Mouse (Mus musculus) forebrain, postnatal 0 days (tissue): Measurements from ENCODE around the gene Gm14597. TPM values are rescaled to one million over a fixed set of nuclear protein-coding genes. Genes with fewer than 3 reads are reported as not detected.
A peak's percentile ranks its signal among the peaks of the same experiment; 100 is the strongest.
"Not testable (repeated sequence)": the region's sequence is repeated elsewhere in the genome, so short reads cannot be mapped to it uniquely, and the experiment has no call there.

Source experiments
- ATAC-seq: fragments of 200-750 bp; cut with Nextera tagmentation; 2 replicates; pipeline ENCODE4 v1.8.0; 2017; ENCODE audit warnings: mild to moderate bottlenecking, moderate library complexity
- DNase-seq: peaks from one replicate; pipeline ENCODE4 v3.0.0-alpha.2; 2015
- H3K27ac ChIP-seq: fragments of 300-500 bp; sonication (generic); 2 replicates; pipeline ENCODE4 v1.5.1; 2014; ENCODE audit warnings: low read depth, mild to moderate bottlenecking, antibody characterized with exemption, low read length, moderate library complexity, mixed read lengths
- H3K27me3 ChIP-seq: fragments of 300-500 bp; sonication (generic); 2 replicates; pipeline ENCODE4 v1.6.1; 2014; ENCODE audit warnings: mild to moderate bottlenecking, low read length, mixed read lengths; ENCODE audit not compliant: insufficient read depth
- H3K36me3 ChIP-seq: fragments of 300-500 bp; sonication (generic); 2 replicates; pipeline ENCODE4 v1.6.1; 2014; ENCODE audit warnings: mild to moderate bottlenecking, moderate library complexity; ENCODE audit not compliant: insufficient read depth
- H3K4me1 ChIP-seq: fragments of 300-500 bp; sonication (generic); 2 replicates; pipeline ENCODE4 v1.6.1; 2014; ENCODE audit warnings: antibody characterized with exemption; ENCODE audit not compliant: insufficient read depth
- H3K4me2 ChIP-seq: fragments of 300-500 bp; sonication (generic); 2 replicates; pipeline ENCODE4 v1.6.1; 2014; ENCODE audit warnings: low read depth, mild to moderate bottlenecking, moderate library complexity
- H3K4me3 ChIP-seq: fragments of 300-500 bp; sonication (generic); 2 replicates; pipeline ENCODE4 v1.5.1; 2014; ENCODE audit warnings: low read depth, low read length, mixed read lengths
- H3K9ac ChIP-seq: fragments of 300-500 bp; sonication (generic); 2 replicates; pipeline ENCODE4 v1.6.1; 2014; ENCODE audit warnings: mild to moderate bottlenecking
- H3K9me3 ChIP-seq: fragments of 300-500 bp; sonication (generic); 2 replicates; pipeline ENCODE4 v1.6.1; 2016; ENCODE audit warnings: low read length
- CTCF ChIP-seq: sonication (generic); IDR thresholded peaks from 2 replicates; pipeline ENCODE4 v1.5.1; 2016; ENCODE audit warnings: antibody characterized with exemption, control low read depth, low read depth
- WGBS: fragments of 180-500 bp; shearing (Covaris S2); extraction: QIAGEN DNeasy Blood & Tissue Kit; methylation state at CpG from one replicate; pipeline ENCODE4 v1.1.7; 2014; 5-methylcytosine and 5-hydroxymethylcytosine counted together
- polyA plus RNA-seq: library from polyadenylated mRNA; unstranded; fragments of >200 nt; fragmentation: Nextera tagmentation; extraction: Ambion mirVana; gene quantifications from 2 replicates; pipeline ENCODE4 v1.2.1, GENCODE M21; 2015
- total RNA-seq: library from RNA; depleted of rRNA; stranded (reverse); fragments of >200 nt; gene quantifications from 2 replicates; pipeline ENCODE4 v1.2.3, GENCODE M21; 2014

Gm14597 gene
- total and polyA plus RNA-seq, 2 experiments from 2014 or later, result 0.41 to 0.71 TPM

DNA sequence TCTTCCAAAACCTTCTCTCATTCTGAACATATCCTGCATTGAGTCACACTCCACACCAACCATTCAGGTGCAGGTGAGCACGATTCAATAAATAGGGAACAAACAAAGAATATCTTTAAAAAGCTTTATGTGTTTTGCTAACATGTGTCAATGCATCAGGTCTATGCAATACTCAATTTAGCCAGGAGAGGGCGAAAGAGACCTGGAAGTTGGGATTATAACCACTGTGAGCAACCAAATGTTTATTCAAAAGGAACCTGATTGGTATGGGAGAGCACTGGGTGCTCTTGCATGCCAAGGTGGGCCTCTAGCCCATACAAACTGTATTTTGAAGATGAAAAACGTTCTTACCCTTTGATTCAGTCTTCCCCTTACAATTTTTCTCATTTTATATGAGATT, 1.8 kb upstream of the Gm14597 start:
- H3K4me3 ChIP-seq, result no peak overlapping the region
- no peak overlapping the region for H3K4me2 ChIP-seq
- ATAC-seq (peak; percentile 17; the same call in 1 of the 2 replicates), DNase-seq (peak; percentile 86)
- H3K27ac ChIP-seq, result no peak overlapping the region
- no peaks in the 10 kb centered on the region for H3K4me1 ChIP-seq
- no peaks in the 10 kb centered on the region for H3K27me3 ChIP-seq
- peak; percentile 77 for TF ChIP-seq CTCF
- no peak overlapping the region for H3K9ac ChIP-seq
- WGBS, result 5% methylated on average over 3 of the region's 3 CpGs
- no peaks in the 10 kb centered on the region for H3K9me3 ChIP-seq
- no peaks in the 10 kb centered on the region for H3K36me3 ChIP-seq

DNA sequence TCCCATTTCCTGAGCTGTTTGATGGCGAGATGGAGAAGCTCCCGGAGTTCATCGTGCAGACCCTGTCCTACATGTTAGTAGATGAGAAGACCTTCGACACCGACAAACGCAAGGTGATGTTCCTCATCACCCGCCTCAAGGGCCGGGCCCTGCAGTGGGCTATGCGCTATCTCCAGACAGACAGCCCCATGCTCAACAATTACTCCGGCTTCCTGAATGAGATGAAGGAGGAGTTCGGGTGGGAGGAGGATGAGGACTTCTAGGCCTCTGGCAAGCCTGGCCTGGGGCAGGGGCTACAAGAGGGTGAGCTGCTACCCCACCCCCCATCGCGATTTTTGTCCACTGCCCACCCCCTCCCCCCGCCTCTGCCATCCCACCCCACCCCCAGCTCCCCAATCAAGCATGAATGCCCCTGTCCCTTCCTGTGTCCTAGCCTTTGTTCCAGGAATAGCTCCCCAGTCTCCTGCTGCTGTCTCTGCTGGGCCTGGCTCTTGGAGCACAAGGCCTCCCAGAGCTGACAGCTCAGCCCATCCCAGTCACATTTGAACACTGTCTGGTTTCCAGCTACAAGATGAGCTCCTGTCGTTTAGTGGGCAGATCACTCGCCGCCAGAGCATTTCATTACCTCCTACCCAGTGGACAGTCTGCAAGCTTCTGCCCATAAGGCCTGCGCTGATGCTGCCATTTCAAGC, 511 bp downstream of the Gm14597 start:
- 35% methylated on average over 18 of the region's 18 CpGs for WGBS

GRCm38 (mm10) chrX:53607242-53608121, 1.3 kb downstream of the Gm14597 start, which contains the start of gene Rtl8c:
Rtl8c (plus strand) TSS chrX:53608032.
- WGBS, result 31% methylated on average over 20 of the region's 20 CpGs
- H3K4me3 ChIP-seq, result peak within 1 kb of the TSS; percentile 45
- DNase-seq (peak; percentile 83), ATAC-seq (peak; percentile 96)
- peak within 1 kb of the TSS; percentile 51 for H3K4me2 ChIP-seq
- TF ChIP-seq CTCF, result peak; percentile 36; the same call in 1 of the 2 replicates
- no peaks in the 10 kb centered on the region for H3K36me3 ChIP-seq
- H3K9ac ChIP-seq, result peak within 1 kb of the TSS; percentile 63
- H3K4me1 ChIP-seq, result no peaks in the 10 kb centered on the region
- no peaks in the 10 kb centered on the region for H3K27me3 ChIP-seq
- H3K27ac ChIP-seq, result peak within 1 kb of the TSS; percentile 79
- no peaks in the 10 kb centered on the region for H3K9me3 ChIP-seq

More for the DNA sequence above, 511 bp downstream of the Gm14597 start:
- Histone ChIP-seq H3K4me2 (peak overlapping the region; percentile 51), H3K4me1 (no peaks in the 10 kb centered on the region), H3K27ac (peak overlapping the region; percentile 79), H3K36me3 (no peaks in the 10 kb centered on the region), H3K27me3 (no peaks in the 10 kb centered on the region), H3K9ac (peak overlapping the region; percentile 63), H3K9me3 (no peaks in the 10 kb centered on the region), H3K4me3 (peak overlapping the region; percentile 45)
- TF ChIP-seq CTCF, result no peak
- ATAC-seq (peak; percentile 38), DNase-seq (peak; percentile 38)

DNA sequence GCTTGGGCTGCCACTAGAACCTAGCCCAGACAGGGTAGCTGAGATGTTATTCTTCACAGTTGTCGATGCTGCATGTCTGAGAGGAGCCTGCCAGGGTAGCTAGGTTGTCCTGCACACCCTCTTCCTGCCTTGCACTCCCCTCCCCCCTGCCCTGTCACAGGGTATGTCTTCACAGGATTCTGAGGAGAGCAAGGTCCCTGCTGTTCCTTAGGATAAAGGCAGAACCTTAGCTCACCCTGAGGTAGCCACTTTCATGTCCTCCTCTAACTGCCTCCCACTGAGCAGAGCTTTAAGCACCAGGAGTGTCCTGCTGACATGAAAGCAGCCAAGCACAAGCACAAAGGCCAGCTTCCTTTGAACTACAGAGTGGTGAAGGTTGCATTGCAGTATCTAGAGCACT, 2.6 kb downstream of the Gm14597 start:
- not testable (repeated sequence) for H3K9me3 ChIP-seq, H3K4me3 ChIP-seq, H3K27me3 ChIP-seq, H3K9ac ChIP-seq, H3K4me1 ChIP-seq, H3K4me2 ChIP-seq, ATAC-seq, H3K36me3 ChIP-seq, DNase-seq, H3K27ac ChIP-seq
- WGBS, result 27% methylated on average over 1 of the region's 1 CpGs

DNA sequence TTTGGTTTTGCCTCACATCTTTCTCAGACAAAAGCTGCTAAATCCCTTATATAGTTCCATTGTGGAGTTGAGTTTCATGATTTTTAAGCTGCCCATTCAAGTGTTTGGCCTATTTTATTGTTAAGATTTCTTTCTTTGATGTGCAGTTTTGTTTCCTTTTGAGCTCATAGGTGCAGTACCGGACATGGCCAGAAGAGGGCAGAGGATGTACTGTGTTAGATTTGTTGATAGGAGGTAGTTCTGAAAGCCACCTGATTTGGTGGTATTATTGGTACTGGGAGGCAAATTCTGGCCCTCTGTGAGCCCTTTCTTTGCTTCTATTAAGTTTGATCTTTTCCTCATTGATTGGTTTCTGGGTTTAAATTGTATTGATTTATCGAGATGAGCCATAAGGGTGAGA, 8.8 kb downstream of the Gm14597 start:
- not testable (repeated sequence) for H3K36me3 ChIP-seq, ATAC-seq, H3K9me3 ChIP-seq, H3K9ac ChIP-seq, H3K4me3 ChIP-seq, H3K27me3 ChIP-seq, H3K27ac ChIP-seq, H3K4me2 ChIP-seq, H3K4me1 ChIP-seq
- peak; percentile 47 for TF ChIP-seq CTCF
- 17% methylated on average over 1 of the region's 2 CpGs for WGBS
- DNase-seq, result peak; percentile 16

DNA sequence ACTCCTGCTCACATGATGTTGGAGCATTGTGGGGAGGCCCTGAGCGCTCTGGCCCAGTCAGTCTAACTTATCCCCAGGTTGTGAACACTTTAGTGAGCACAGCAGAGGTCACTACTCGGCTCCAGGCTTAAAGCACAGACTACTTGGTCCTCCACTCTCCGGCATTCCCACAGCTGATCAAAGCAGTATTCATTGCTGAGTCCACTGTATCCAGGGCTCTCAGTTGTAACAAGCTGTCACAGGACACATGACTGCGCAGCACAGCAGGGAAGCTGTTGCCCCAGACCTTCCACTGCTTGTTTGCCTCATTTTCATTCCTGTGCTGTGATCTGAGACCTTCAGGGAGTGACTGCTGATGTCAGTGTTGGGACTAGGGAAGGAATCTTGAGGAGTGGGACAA, 25.4 kb downstream of the Gm14597 start:
- WGBS, result 51% methylated on average over 4 of the region's 4 CpGs
- not testable (repeated sequence) for H3K4me3 ChIP-seq, H3K27me3 ChIP-seq, H3K9ac ChIP-seq, H3K27ac ChIP-seq, H3K36me3 ChIP-seq, H3K4me1 ChIP-seq, H3K4me2 ChIP-seq, DNase-seq, H3K9me3 ChIP-seq
- peak; percentile 51 for ATAC-seq

GRCm38 (mm10) chrX:53581407-53581806, 27.4 kb downstream of the Gm14597 start:
- not testable (repeated sequence) for ATAC-seq, H3K4me3 ChIP-seq, H3K9ac ChIP-seq, H3K4me1 ChIP-seq, H3K4me2 ChIP-seq, H3K9me3 ChIP-seq, H3K27ac ChIP-seq, H3K27me3 ChIP-seq, DNase-seq, H3K36me3 ChIP-seq
- 91% methylated on average over 2 of the region's 4 CpGs for WGBS
